Mouse (Mus musculus) lung, postnatal 0 days (tissue): Measurements from ENCODE around the gene Fam155a.

ENCODE experiments used
- CTCF ChIP-seq: IDR thresholded peaks from 2 replicates; pipeline ENCODE4 v1.5.1; 2016; ENCODE audit warnings: antibody characterized with exemption, mild to moderate bottlenecking
- EP300 ChIP-seq: IDR thresholded peaks from 2 replicates; pipeline ENCODE4 v1.6.1; 2016; ENCODE audit warnings: antibody characterized with exemption, mild to moderate bottlenecking, control low read depth

DNA sequence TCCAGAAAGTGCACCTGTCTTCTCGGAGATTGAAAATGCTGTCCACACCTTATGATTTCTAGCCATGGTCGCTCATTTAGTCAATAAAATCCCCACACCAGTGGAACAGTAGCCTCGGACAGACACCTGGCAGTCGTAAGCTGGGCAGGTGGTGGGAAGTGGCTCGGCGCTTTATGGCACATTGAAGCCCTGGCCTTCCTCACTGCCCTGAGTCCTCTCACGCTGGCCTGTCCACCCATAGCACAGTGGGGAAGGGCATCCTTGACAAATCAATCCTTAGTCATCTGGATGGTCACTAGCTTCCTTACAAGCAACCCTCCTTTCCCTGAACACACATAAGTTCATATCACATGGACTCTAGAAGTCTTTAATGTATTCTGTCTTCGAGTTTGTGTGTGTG, 401.8 kb downstream of the Fam155a start:
- no peak for TF ChIP-seq CTCF
- no peak for TF ChIP-seq EP300
